Mouse (Mus musculus): ENCODE measurements around the gene Dcaf15. TPM values are rescaled to one million over a fixed set of nuclear protein-coding genes. Genes with fewer than 3 reads are reported as not detected.

Dcaf15 gene
- total RNA-seq, 2 experiments from 2014 or later, result 16.9 to 17.6 TPM

- DNase-seq (ENCODE audit: low spot score in 2 of 2), result peak; percentile 89 to 97
Observed at GRCm38 (mm10) chr8:84067047-84067573, 37.5 kb downstream of the Dcaf15 start.

- peak; percentile 100 for DNase-seq (ENCODE audit: low spot score in 2 of 2)
Observed at GRCm38 (mm10) chr8:84066291-84066930, 38.2 kb downstream of the Dcaf15 start, which contains the start of gene Rfx1. Gene Rfx1 (plus strand): TSS chr8:84066834.

- DNase-seq (ENCODE audit: low spot score in 2 of 2), result no peak
Observed at GRCm38 (mm10) chr8:84065457-84066072, 39.0 kb downstream of the Dcaf15 start.

- no peak for DNase-seq (ENCODE audit: low spot score in 2 of 2)
Observed at GRCm38 (mm10) chr8:84065037-84065436, 39.5 kb downstream of the Dcaf15 start, which contains the start of gene Gm10643. Gene Gm10643 (minus strand): TSS chr8:84065137.

- DNase-seq (ENCODE audit: low spot score in 2 of 2), result no peak
Observed at GRCm38 (mm10) chr8:84063861-84064610, 40.5 kb downstream of the Dcaf15 start.

GRCm38 (mm10) chr8:84060245-84060644 is 44.3 kb downstream of the Dcaf15 start:
- DNase-seq (ENCODE audit: low spot score in 2 of 2), result no peak

GRCm38 (mm10) chr8:84059226-84059625 is 45.3 kb downstream of the Dcaf15 start:
- DNase-seq (ENCODE audit: low spot score in 2 of 2), result no peak

GRCm38 (mm10) chr8:84057827-84058226 is 46.7 kb downstream of the Dcaf15 start:
- no peak for DNase-seq (ENCODE audit: low spot score in 2 of 2)

GRCm38 (mm10) chr8:84053229-84053628 is 51.3 kb downstream of the Dcaf15 start:
- no peak for DNase-seq (ENCODE audit: low spot score in 2 of 2)

- DNase-seq (ENCODE audit: low spot score in 2 of 2), result no peak
Observed at GRCm38 (mm10) chr8:84052746-84053145, 51.8 kb downstream of the Dcaf15 start.

GRCm38 (mm10) chr8:84048171-84048570 is 56.4 kb downstream of the Dcaf15 start:
- no peak for DNase-seq (ENCODE audit: low spot score in 2 of 2)

Small RNA genes lying within 50 kb of the gene (microRNA-seq; reads per million reads assigned to microRNA genes)
- 0 reads per million in 2 experiments for gene Mir709

Other genes starting within 250 kb of the Dcaf15 start
- gene Adgrl1, start 204.7 kb downstream of the Dcaf15 start, total RNA-seq (2021), result 100 to 1,000 TPM; 306 to 309 TPM
- gene Gm10644, start 149.6 kb downstream of the Dcaf15 start, total RNA-seq (2021), result under 1 TPM; 0.68 to 0.72 TPM
- under 1 TPM; 0.36 to 0.47 TPM for gene Asf1b, start 149.3 kb downstream of the Dcaf15 start, total RNA-seq (2021)
- gene Prkaca, start 131.8 kb downstream of the Dcaf15 start, total RNA-seq (2021), result 100 to 1,000 TPM; 274 to 277 TPM
- gene Samd1, start 107.1 kb downstream of the Dcaf15 start, total RNA-seq (2021), result 10 to 100 TPM; 42.1 to 44.4 TPM
- gene 1700067K01Rik, start 103.3 kb downstream of the Dcaf15 start, total RNA-seq (2021), result under 1 TPM; 0.50 to 0.61 TPM
- gene 2210011C24Rik, start 92.6 kb downstream of the Dcaf15 start, total RNA-seq (2021), result 1 to 10 TPM in 1 of 2 experiments, under 1 TPM in 1; 0.63 to 2.0 TPM
- 1 to 10 TPM; 3.5 to 4.1 TPM for gene Palm3, start 83.3 kb downstream of the Dcaf15 start, total RNA-seq (2021)
- gene Il27ra, start 62.2 kb downstream of the Dcaf15 start, total RNA-seq (2021), result 1 to 10 TPM; 1.6 to 1.9 TPM
- not detected for gene Rln3, start 59.8 kb downstream of the Dcaf15 start, total RNA-seq (2021)
- gene Gm10643, start 39.6 kb downstream of the Dcaf15 start, total RNA-seq (2021), result 1 to 10 TPM; 4.9 to 5.6 TPM
- gene Rfx1, start 37.9 kb downstream of the Dcaf15 start, total RNA-seq (2021), result 10 to 100 TPM; 27.3 to 28.1 TPM
- gene Podnl1, start 21.2 kb upstream of the Dcaf15 start, total RNA-seq (2021), result not detected
- 10 to 100 TPM; 57.4 to 61.0 TPM for gene Cc2d1a, start 43.2 kb upstream of the Dcaf15 start, total RNA-seq (2021)
- 1 to 10 TPM; 3.1 to 3.2 TPM for gene 4930432K21Rik, start 43.3 kb upstream of the Dcaf15 start, total RNA-seq (2021)
- gene Nanos3, start 80.4 kb upstream of the Dcaf15 start, total RNA-seq (2021), result 1 to 10 TPM; 2.3 to 2.7 TPM
- gene Zswim4, start 132.3 kb upstream of the Dcaf15 start, total RNA-seq (2021), result 10 to 100 TPM; 17.0 to 17.3 TPM
- gene D8Ertd738e, start 145.0 kb upstream of the Dcaf15 start, total RNA-seq (2021), result 100 to 1,000 TPM; 132 to 136 TPM
- gene Mri1, start 152.6 kb upstream of the Dcaf15 start, total RNA-seq (2021), result 10 to 100 TPM; 17.4 to 17.5 TPM
- 10 to 100 TPM; 25.7 to 27.2 TPM for gene Ccdc130, start 165.6 kb upstream of the Dcaf15 start, total RNA-seq (2021)